Mouse (Mus musculus) midbrain, embryonic 11.5 days (tissue): Measurements from ENCODE around the gene Sdcbp2. TPM values are rescaled to one million over a fixed set of nuclear protein-coding genes. Genes with fewer than 3 reads are reported as not detected.

Experiments used
- ATAC-seq: fragments of 200-750 bp; cut with Nextera tagmentation; 2 replicates; pipeline ENCODE4 v1.8.0; 2017; ENCODE audit warnings: moderate TSS enrichment, moderate library complexity; ENCODE audit not compliant: low FRiP score
- DNase-seq: peaks from one replicate; pipeline ENCODE4 v3.0.0; 2015; ENCODE audit warnings: low spot score; ENCODE audit errors: missing footprints
- H3K27ac ChIP-seq: fragments of 300-500 bp; sonication (generic); 2 replicates; pipeline ENCODE4 v1.5.1; 2014; ENCODE audit warnings: low read depth, low read length
- H3K27me3 ChIP-seq: fragments of 300-500 bp; sonication (generic); 2 replicates; pipeline ENCODE4 v1.6.1; 2014; ENCODE audit warnings: mild to moderate bottlenecking, low read length, moderate library complexity, mixed read lengths; ENCODE audit not compliant: control insufficient read depth, insufficient read depth
- H3K36me3 ChIP-seq: fragments of 300-500 bp; sonication (generic); 2 replicates; pipeline ENCODE4 v1.6.1; 2014; ENCODE audit warnings: mild to moderate bottlenecking, low read length, moderate library complexity, mixed read lengths; ENCODE audit not compliant: control insufficient read depth, insufficient read depth
- H3K4me1 ChIP-seq: fragments of 300-500 bp; sonication (generic); 2 replicates; pipeline ENCODE4 v1.6.1; 2014; ENCODE audit warnings: low read length; ENCODE audit not compliant: control insufficient read depth, insufficient read depth
- H3K4me2 ChIP-seq: fragments of 300-500 bp; sonication (generic); 2 replicates; pipeline ENCODE4 v1.6.1; 2014; ENCODE audit warnings: mild to moderate bottlenecking, moderate library complexity
- H3K4me3 ChIP-seq: fragments of 300-500 bp; sonication (generic); 2 replicates; pipeline ENCODE4 v1.5.1; 2014; ENCODE audit warnings: low read depth, low read length
- H3K9ac ChIP-seq: fragments of 300-500 bp; sonication (generic); 2 replicates; pipeline ENCODE4 v1.6.1; 2014; ENCODE audit warnings: low read length
- H3K9me3 ChIP-seq: fragments of 300-500 bp; sonication (generic); 2 replicates; pipeline ENCODE4 v1.6.1; 2016; ENCODE audit warnings: low read length; ENCODE audit not compliant: control insufficient read depth
- WGBS: fragments of 180-500 bp; shearing (Covaris S2); extraction: QIAGEN DNeasy Blood & Tissue Kit; methylation state at CpG from one replicate; pipeline ENCODE4 v1.1.7; 2014; 5-methylcytosine and 5-hydroxymethylcytosine counted together
- polyA plus RNA-seq: library from polyadenylated mRNA; unstranded; fragments of >200 nt; fragmentation: Nextera tagmentation; extraction: Ambion mirVana; gene quantifications from 2 replicates; pipeline ENCODE4 v1.2.1, GENCODE M21; 2014

Gene Sdcbp2
- polyA plus RNA-seq, 1 experiment from 2014 or later, result 0.56 TPM

GRCm38 (mm10) chr2:151536618-151536974 is 35.8 kb upstream of the Sdcbp2 start:
- 0 out of 2 replicates have a peak, but pooled peaks have one; percentile 10 for ATAC-seq

DNA sequence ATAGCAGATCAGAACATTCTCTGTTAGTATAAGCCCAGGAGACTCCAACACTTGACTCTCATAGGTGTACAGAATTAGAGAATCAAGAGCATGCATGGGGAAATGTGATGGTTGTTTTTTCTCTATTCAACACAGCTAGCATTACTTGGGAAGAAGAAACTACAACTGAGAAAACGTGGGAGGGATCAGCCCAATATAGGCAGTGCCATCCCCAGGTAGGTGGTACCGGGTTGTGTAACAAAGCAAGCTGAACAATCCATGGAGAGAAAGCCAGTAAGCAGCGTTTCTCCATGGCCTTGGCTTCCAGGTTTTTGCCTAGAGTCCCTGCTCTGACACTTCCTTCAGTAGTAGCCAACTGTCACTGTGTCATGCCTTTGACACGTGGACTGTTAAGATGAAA is 33.8 kb upstream of the Sdcbp2 start:
- no peak overlapping the region for H3K4me3 ChIP-seq
- H3K4me2 ChIP-seq, result no peak overlapping the region
- H3K27me3 ChIP-seq, result no peaks in the 10 kb centered on the region
- no peaks in the 10 kb centered on the region for H3K9me3 ChIP-seq
- H3K36me3 ChIP-seq, result no peaks in the 10 kb centered on the region
- no peak overlapping the region for H3K27ac ChIP-seq
- H3K9ac ChIP-seq, result no peak overlapping the region
- WGBS, result 67% methylated on average over 4 of the region's 4 CpGs
- H3K4me1 ChIP-seq, result peaks cover 7% of the 10 kb centered on the region
- DNase-seq (no peak), ATAC-seq (no peak)

More at GRCm38 (mm10) chr2:151536618-151536974, 35.8 kb upstream of the Sdcbp2 start:
- no peaks in the 10 kb centered on the region for H3K36me3 ChIP-seq
- DNase-seq, result no peak
- 81% methylated on average over 5 of the region's 5 CpGs for WGBS
- H3K4me1 ChIP-seq, result peaks cover 3% of the 10 kb centered on the region; the same call in 1 of the 2 replicates
- H3K27me3 ChIP-seq, result no peaks in the 10 kb centered on the region
- H3K4me3 ChIP-seq, result no peak overlapping the region
- no peak overlapping the region for H3K9ac ChIP-seq
- no peak overlapping the region for H3K27ac ChIP-seq
- H3K9me3 ChIP-seq, result no peaks in the 10 kb centered on the region
- no peak overlapping the region for H3K4me2 ChIP-seq

- peak; percentile 97 for ATAC-seq
- peak within 1 kb of the TSS; percentile 73 for H3K4me2 ChIP-seq
- peak within 1 kb of the TSS; percentile 76 for H3K27ac ChIP-seq
- under 1% methylated on average over 67 of the region's 93 CpGs for WGBS
- peaks cover 13% of the 10 kb centered on the region for H3K4me1 ChIP-seq
- peak within 1 kb of the TSS; percentile 85 for H3K4me3 ChIP-seq
- no peaks in the 10 kb centered on the region for H3K9me3 ChIP-seq
- H3K27me3 ChIP-seq, result no peaks in the 10 kb centered on the region
- H3K9ac ChIP-seq, result peak within 1 kb of the TSS; percentile 87
- DNase-seq, result peak; percentile 100
- H3K36me3 ChIP-seq, result peaks cover 2% of the 10 kb centered on the region; the same call in 1 of the 2 replicates
Measured at GRCm38 (mm10) chr2:151542323-151543062, 29.9 kb upstream of the Sdcbp2 start, which contains the start of gene Fkbp1a. Fkbp1a (plus strand) TSS chr2:151542483.

DNA sequence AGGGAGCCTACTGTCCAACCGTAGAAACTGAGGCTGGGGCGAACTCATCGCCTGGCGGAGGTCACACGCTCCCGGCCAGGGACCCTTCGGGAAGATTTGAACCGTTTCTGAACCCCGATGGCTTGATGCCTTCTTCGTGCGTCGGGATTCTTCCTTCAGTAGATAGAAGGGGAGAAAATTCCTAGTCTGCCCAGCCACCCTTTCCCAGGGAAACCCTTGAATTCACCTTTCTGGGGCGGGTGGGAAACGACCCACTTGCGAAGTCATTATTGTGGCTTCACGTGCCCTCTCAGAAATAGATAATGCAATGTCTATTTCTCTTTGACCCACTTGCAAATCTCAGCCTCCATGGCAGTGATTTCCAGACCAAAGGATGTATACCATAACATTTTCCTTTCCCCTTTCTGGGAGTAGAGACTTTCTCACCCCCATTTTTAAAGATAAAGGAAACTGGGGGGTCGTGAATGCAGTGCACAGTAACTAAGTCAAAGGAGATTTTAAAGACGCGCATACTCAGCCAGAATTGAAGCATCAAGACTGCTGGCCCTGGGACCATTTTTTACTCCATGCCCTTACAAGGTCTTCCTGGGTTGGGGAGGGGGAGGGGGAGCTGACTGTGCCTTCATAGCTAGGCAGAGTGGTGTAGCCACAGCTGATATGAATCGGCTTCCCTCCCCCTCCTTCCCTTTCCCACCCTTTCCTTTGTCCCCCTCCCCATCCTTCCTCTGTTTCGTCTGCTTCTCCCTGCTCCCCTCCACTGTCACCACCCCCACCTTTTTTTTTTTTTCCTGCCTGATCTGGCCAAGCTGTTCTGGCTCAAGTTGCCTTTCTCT is 29.1 kb upstream of the Sdcbp2 start:
- H3K9me3 ChIP-seq, result no peaks in the 10 kb centered on the region
- H3K27me3 ChIP-seq, result no peaks in the 10 kb centered on the region
- H3K4me2 ChIP-seq, result peak overlapping the region; percentile 73
- H3K4me1 ChIP-seq, result peaks cover 13% of the 10 kb centered on the region
- WGBS, result 2% methylated on average over 21 of the region's 21 CpGs
- peaks cover 2% of the 10 kb centered on the region; the same call in 1 of the 2 replicates for H3K36me3 ChIP-seq
- H3K9ac ChIP-seq, result peak overlapping the region; percentile 87
- H3K4me3 ChIP-seq, result peak overlapping the region; percentile 85
- H3K27ac ChIP-seq, result peak overlapping the region; percentile 49; the same call in 1 of the 2 replicates
- ATAC-seq (peak; percentile 43), DNase-seq (peak; percentile 94)

DNA sequence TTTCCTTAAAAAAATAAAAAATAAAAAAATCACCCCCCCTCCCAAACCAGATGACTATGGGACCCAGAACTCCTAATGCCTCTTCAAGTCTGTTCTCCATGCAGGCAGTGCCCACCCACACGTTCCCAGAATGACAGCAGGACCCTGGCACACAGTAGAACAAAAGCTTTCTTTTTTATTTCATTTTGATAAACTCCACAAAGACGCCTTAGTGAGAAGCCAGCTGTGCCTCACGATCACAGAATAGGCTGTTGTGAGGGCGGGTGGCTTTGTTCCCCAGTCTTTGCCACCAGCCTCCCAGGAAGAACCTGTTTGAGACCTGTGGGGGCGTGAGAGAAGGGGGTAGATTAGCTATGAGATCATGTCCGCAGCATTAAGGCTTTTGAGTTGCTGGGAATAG is 27.7 kb upstream of the Sdcbp2 start:
- Histone ChIP-seq H3K27me3 (no peaks in the 10 kb centered on the region), H3K27ac (no peak overlapping the region), H3K36me3 (peaks cover 4% of the 10 kb centered on the region; the same call in 1 of the 2 replicates), H3K4me3 (no peak overlapping the region), H3K4me2 (no peak overlapping the region), H3K4me1 (peaks cover 13% of the 10 kb centered on the region), H3K9ac (no peak overlapping the region; the same call in 1 of the 2 replicates), H3K9me3 (no peaks in the 10 kb centered on the region)
- 73% methylated on average over 6 of the region's 6 CpGs for WGBS
- DNase-seq, result no peak
- ATAC-seq, result no peak

DNA sequence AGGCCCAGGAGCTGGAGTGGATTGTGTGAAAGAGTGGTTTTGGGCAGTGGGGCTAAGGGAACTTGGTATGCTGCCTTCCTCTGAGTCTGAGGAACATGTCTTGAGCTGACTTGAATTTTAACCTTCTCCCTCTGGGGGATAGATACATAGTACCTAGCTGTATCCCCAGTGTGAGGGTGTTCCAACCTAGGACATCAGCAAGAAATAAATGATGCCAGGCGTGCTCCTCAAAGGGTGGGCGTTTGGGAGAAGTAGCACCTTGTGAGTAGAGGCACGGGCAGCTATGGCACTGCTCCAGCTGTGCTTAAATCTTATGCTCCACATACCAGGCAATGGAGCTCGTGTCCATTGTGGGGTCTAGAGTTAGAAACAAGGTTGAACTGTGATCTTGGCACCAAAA is 25.9 kb upstream of the Sdcbp2 start:
- H3K9ac ChIP-seq, result no peak overlapping the region
- DNase-seq (no peak), ATAC-seq (no peak)
- peaks cover 11% of the 10 kb centered on the region for H3K4me1 ChIP-seq
- no peaks in the 10 kb centered on the region for H3K27me3 ChIP-seq
- 91% methylated on average over 4 of the region's 4 CpGs for WGBS
- peaks cover 6% of the 10 kb centered on the region; the same call in 1 of the 2 replicates for H3K36me3 ChIP-seq
- H3K4me2 ChIP-seq, result no peak overlapping the region
- H3K4me3 ChIP-seq, result no peak overlapping the region
- H3K9me3 ChIP-seq, result no peaks in the 10 kb centered on the region
- no peak overlapping the region for H3K27ac ChIP-seq

- Histone ChIP-seq H3K9me3 (no peaks in the 10 kb centered on the region), H3K36me3 (peaks cover 6% of the 10 kb centered on the region; the same call in 1 of the 2 replicates), H3K4me3 (no peak overlapping the region), H3K27ac (no peak overlapping the region), H3K27me3 (no peaks in the 10 kb centered on the region), H3K9ac (no peak overlapping the region), H3K4me2 (no peak overlapping the region), H3K4me1 (no peaks in the 10 kb centered on the region; the same call in none of the 2 replicates)
- no peak for DNase-seq
- no peak for ATAC-seq
- 93% methylated on average over 3 of the region's 3 CpGs for WGBS
Measured at GRCm38 (mm10) chr2:151549615-151550121, 22.8 kb upstream of the Sdcbp2 start.

- H3K27ac ChIP-seq, result no peak overlapping the region
- H3K36me3 ChIP-seq, result peaks cover 18% of the 10 kb centered on the region
- H3K4me1 ChIP-seq, result no peaks in the 10 kb centered on the region
- H3K4me2 ChIP-seq, result no peak overlapping the region
- no peak overlapping the region for H3K4me3 ChIP-seq
- WGBS, result 91% methylated on average over 7 of the region's 7 CpGs
- no peak for ATAC-seq
- no peak for DNase-seq
- no peak overlapping the region for H3K9ac ChIP-seq
- no peaks in the 10 kb centered on the region for H3K9me3 ChIP-seq
- no peaks in the 10 kb centered on the region for H3K27me3 ChIP-seq
Measured at GRCm38 (mm10) chr2:151562930-151563921, 9.2 kb upstream of the Sdcbp2 start.
